Mouse (Mus musculus) E14TG2a.4 (cell line): ENCODE measurements around the gene 3110082J24Rik.

Experiments used
- CTCF ChIP-seq: conservative IDR thresholded peaks from 2 replicates; pipeline ENCODE4 v1.5.1; 2014; ENCODE audit warnings: low read length
- NANOG ChIP-seq: IDR thresholded peaks from 2 replicates; pipeline ENCODE4 v1.6.1; 2014; ENCODE audit warnings: borderline replicate concordance, low read length, mixed read lengths
- POU5F1 ChIP-seq: IDR thresholded peaks from 2 replicates; pipeline ENCODE4 v1.6.1; 2014; ENCODE audit warnings: low read length, borderline replicate concordance

DNA sequence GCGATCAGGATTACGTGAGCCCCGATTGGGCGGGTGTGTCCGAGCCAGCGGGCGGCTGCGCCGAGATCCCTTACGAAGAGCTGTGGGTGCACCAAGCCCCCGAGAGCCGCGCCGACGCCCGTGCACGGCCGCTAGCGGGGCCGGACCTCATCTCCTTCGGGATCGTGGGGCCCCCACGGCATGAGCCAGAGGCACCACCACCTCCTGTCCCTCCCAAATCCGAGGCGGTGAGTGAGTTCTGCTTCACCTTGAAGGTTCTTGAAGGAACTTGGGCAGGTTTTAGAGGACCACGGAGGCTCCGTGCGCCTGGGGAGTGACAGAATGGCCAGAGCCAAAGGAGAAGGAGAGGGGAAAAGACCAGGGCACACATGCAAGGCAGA lies 8.9 kb upstream of the 3110082J24Rik start:
- TF ChIP-seq CTCF (no peak), NANOG (no peak), POU5F1 (no peak)
